Mouse (Mus musculus): Measurements from ENCODE around the gene Spop.
"Not testable (repeated sequence)": the region's sequence is repeated elsewhere in the genome, so short reads cannot be mapped to it uniquely, and the experiment has no call there.

Gene Spop

DNA sequence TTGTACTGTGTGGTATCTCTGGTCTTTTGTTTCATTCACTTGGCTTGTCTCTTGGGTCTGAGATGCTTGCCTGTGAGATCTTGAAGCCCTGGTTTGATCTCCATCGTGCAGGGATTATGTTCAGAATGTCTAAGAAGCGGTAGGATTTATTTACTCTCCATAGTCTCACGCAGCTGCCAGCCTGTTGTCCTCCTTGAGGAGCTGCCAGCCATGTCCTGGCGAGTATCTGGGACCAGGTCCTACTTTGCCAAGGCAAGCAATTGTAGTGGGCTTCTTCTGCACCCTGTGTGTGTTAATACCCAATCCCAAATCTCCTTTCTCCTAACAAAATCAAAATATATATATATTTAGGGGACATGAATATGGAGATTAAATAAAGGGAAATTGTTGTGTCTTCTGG lies 79.1 kb downstream of the Spop start:
- intact Hi-C loops (cut with DNase I), result no loop called here

DNA sequence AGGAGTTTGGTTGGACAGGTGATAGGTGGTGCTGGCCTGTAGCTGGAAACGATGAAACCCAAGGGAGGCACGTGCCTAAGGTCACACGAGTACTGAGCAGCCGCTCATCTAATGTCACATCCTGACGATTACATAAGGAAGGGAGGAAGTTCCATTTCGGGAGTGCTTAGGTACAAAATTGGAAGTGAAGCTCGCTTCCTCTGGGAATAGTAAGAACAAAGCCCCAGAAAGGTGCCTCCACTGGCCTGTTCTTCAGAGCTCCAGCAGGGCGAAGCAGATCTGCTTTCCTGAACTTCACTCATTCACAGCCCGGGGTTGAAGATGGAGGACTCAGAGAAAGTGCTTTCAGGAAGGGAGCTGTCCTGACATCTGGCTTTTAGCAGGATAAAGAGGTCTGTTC lies 80.1 kb downstream of the Spop start:
- intact Hi-C loops (cut with DNase I), result no loop called here

DNA sequence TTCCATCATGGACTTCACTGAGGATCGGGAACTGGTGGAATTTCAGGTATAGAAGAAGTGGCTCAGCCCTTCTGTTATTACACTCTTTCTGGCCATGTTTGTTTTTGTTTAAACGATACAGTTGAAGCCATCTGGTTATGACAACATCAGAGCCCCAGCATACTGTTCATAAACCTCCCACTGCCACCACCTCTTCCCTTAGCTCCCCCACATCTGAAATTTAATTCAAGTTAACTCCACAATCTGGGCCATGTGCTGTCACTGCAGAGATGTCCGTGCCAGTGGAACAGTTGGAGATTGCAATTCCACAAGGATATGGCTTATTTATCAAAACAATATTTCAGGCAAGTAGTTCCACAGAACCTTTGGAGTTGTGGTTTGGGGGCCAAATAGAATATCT lies 80.5 kb downstream of the Spop start:
- intact Hi-C loops (cut with DNase I), result no loop called here

GRCm38 (mm10) chr11:95495883-95496282 lies 82.0 kb downstream of the Spop start:
- intact Hi-C loops (cut with DNase I), result no loop called here

- intact Hi-C loops (cut with DNase I), result no loop called here
Observed at GRCm38 (mm10) chr11:95497921-95498320, 84.0 kb downstream of the Spop start.

GRCm38 (mm10) chr11:95500412-95500811 lies 86.5 kb downstream of the Spop start:
- intact Hi-C loops (cut with DNase I), result no loop called here

- intact Hi-C loops (cut with DNase I), result no loop called here
Observed at GRCm38 (mm10) chr11:95500836-95501235, 87.0 kb downstream of the Spop start.

- intact Hi-C loops (cut with DNase I), result not testable (repeated sequence)
Observed at GRCm38 (mm10) chr11:95501826-95502225, 87.9 kb downstream of the Spop start.

DNA sequence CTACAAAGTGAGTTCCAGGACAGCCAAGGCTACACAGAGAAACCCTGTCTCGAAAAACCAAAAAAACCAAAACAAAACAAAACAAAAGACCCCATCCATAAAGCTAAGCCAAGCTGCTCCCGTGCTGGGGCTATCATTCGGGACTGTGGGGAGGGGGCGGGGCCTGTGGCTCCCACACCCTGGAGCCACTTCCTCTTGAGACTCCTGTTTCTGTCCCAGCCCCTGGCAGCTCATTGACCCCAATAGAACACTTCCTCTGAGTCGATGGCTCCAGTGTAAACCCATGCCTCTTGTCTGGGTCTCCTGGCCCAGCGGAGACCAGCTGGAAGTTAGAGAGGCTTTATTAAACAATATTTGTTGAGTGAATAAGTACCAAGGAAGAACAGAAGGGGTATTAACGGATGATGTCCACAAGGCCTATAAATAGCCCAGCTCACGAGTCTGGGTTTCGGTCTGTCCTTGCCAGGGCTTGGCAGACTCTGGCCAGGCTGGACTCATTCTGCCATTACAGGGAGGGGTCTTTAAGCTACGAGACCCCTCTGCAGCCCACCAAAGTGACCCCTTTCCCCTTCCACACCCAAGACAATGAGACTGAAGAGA lies 89.8 kb downstream of the Spop start:
- intact Hi-C loops (cut with DNase I), result no loop called here

- intact Hi-C loops (cut with DNase I), result no loop called here
Observed at GRCm38 (mm10) chr11:95504271-95504731, 90.4 kb downstream of the Spop start.

GRCm38 (mm10) chr11:95507041-95507716 lies 93.3 kb downstream of the Spop start:
- intact Hi-C loops (cut with DNase I), result no loop called here

DNA sequence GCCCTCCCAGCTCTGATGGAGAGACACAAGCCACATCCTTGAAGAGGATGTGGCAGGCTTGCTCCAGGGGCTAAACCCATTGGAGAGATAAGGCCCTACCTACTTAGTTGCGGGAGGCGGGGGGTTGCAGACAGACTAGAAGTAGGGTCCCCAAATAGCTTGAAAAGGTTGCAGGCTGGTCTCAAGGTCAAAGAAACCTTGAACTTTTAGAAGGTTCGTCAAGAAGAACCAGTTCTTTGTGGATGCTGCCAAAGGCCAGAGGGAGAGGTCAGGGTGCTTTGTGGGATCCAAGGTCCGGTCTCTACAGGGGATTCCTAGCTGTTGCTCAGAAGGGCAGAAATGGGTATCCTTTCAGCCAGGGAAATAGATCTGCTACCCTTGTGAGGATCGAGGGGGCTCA lies 93.9 kb downstream of the Spop start:
- intact Hi-C loops (cut with DNase I), result no loop called here

DNA sequence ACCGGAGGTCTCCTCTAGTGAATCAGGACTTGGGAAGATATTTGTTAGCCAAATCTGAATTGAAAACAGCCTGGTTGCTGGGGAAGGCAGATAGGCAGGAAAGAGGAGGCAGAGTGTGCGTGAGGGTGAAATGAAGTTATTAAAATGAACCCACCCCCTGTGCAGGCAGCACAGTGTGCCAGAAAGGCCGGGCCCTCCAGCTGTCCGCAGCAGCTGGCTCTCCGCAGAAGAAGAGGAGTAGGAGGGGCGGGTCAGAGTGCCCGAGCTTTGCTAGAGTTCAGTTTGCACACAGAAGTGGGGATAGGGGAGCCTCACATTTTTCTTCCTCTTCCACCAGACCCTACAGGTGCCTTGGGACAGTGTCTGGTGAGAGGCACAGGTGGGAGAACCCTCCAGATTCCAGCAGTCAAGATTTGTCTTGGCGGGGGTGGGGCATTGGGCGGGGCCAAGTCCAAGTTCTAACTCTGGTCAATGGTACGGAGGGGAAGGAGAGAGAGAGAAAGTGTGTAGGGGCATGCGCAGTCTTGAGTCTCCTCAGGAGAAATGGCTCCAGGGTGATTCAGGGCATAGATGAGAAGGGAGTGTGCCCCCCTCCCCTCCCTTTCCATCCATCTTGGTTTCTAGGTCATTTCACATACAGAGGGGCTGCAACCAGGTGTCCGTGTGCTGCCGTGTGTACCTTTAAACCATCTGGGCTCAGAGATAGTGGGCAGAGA lies 94.5 kb downstream of the Spop start:
- intact Hi-C loops (cut with DNase I), result no loop called here

DNA sequence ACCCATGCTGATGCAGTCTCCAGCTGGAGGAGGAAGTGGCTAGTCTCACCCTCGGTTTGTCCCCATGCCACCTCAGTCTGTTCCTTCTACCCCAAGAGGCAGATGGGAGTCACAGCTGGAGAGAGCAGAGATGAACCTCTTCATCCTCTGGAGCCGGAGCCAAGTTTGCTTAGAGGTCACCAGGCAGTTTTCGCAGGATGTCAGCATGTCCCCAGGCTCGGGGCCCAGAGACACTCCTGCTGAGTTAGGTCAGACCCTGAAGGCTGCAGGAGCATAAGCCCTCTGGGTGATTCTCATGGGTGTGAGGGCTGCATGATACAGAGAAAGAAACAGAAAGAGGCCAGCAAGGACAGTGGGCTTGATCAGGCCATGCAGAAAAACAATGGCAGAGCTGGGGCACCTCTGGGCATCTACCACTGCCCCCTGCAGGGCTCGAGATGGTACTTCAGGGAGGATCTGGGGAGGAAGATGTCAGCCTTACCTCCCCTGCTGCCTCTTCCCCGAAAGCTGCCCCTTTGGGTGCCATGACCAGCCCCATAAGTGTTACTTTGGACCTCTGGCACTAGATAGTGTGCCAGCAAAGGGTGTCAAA lies 95.3 kb downstream of the Spop start:
- intact Hi-C loops (cut with DNase I), result no loop called here

- intact Hi-C loops (cut with DNase I), result no loop called here
Observed at GRCm38 (mm10) chr11:95510631-95511030, 96.8 kb downstream of the Spop start.

DNA sequence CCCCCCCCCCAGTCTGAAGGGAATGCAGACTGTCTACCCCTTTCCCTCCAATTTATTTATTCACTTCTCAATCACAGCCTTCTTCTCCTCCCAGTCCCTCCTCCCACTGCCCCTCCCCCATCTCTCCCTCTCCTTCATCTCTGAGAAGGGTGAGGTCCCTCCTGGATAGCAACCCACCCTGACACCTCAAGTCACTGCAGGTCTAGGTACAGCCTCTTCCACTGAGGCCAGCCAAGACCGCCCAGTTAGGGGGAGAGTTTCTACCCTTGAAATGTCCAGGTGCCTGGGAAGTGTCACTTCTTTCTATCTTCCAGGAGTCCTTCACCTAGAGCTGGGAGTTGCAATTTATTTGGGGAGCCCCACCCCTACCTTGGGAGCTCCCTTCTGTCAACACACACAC lies 98.0 kb downstream of the Spop start:
- intact Hi-C loops (cut with DNase I), result no loop called here

- intact Hi-C loops (cut with DNase I), result no loop called here
Observed at GRCm38 (mm10) chr11:95512383-95512782, 98.5 kb downstream of the Spop start.

DNA sequence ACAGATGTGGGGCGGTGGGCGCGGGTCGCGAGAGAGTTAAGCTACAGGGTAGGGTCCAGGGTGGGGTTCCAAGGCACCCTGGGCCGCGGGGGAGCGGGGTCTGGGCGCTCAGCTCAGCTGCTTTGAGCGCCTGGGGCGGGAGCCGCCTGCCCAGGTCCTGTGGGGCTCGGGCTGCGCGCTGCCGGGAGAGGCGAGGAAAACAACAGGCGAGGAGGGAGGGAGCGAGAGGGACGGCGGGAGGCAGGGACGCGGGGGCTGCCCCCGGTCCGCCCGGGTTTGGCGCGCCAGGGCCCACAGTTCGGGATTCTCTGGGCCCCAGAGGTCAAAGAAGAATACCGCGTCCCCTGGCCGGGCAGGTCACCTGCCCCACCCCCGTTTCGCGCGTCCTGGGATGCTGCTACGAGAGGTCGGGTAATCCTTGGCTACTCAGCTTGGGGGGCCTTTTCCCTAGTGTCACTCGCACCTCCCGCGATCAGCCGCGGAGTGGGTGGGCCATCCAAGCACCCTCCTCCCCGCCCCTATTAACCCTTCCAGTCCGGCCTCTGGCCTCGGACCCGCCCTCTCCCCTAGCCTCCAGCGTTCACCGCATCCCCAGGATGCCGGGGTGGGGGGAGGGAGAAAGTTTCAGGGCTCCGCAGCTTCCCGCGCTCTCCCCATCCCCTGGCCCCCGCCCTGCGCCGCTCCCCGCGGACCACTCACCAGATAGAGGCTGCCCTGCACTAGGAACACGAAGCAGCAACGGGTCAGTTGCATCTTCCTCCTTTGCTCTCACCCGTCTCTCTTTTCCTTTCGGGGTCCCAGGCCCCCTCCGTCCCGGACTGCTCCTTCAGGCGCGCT lies 99.8 kb downstream of the Spop start:
- intact Hi-C loops (cut with DNase I), result loop anchor here (2.0 kb wide), 1 partner anchor 119 kb away; no protein-coding TSS in a partner anchor

DNA sequence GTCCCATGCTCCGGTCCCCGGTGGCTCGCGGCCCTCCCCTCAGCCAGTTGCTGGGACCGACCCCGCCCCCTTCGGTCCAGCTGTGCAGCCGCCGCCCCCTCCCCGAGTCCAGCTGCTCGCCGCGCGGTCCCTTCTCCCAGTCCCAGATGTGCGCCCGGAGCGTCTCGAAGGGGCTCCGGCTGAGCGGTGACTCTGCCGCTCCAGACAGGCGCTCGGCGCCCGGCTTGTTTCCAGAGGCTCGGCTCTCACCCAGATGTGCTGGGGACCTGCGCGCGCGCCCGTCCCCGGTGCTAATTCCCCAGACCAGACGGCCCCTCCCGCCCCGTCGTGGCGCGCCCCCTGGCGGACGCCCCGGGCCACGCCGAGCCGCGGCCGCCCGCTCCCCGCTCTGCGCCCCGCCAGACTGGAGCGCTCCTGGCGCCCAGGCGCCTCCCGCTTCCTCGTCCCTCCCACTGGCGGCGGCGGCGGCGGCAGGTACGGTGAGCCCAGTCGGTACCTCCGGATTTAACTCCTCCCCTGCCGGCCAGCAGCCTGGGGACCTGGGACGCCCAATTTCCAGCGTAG lies 100.5 kb downstream of the Spop start, which contains the start of gene Nxph3:
TSS of gene Nxph3 (minus strand) at position 273 of the 564 bp plus-strand sequence.
- intact Hi-C loops (cut with DNase I), result loop anchor here (2.0 kb wide), 1 partner anchor 120 kb away; no protein-coding TSS in a partner anchor

Measured in adrenal gland (tissue).